Mouse (Mus musculus) retina, postnatal 7 days (tissue): Measurements from ENCODE around the gene Sf1.

Experiments
- DNase-seq: peaks from one replicate; pipeline ENCODE4 v3.0.0-alpha.2; 2012; ENCODE audit warnings: low read depth, low spot score

The Sf1 gene

GRCm38 (mm10) chr19:6398447-6399284 is 35.2 kb downstream of the Sf1 start:
- no peak for DNase-seq

GRCm38 (mm10) chr19:6399285-6400095 is 36.0 kb downstream of the Sf1 start, which contains the start of gene Rasgrp2:
Rasgrp2 (plus strand) TSS chr19:6399340.
- no peak for DNase-seq

GRCm38 (mm10) chr19:6400096-6401086 is 36.9 kb downstream of the Sf1 start:
- DNase-seq, result no peak

DNA sequence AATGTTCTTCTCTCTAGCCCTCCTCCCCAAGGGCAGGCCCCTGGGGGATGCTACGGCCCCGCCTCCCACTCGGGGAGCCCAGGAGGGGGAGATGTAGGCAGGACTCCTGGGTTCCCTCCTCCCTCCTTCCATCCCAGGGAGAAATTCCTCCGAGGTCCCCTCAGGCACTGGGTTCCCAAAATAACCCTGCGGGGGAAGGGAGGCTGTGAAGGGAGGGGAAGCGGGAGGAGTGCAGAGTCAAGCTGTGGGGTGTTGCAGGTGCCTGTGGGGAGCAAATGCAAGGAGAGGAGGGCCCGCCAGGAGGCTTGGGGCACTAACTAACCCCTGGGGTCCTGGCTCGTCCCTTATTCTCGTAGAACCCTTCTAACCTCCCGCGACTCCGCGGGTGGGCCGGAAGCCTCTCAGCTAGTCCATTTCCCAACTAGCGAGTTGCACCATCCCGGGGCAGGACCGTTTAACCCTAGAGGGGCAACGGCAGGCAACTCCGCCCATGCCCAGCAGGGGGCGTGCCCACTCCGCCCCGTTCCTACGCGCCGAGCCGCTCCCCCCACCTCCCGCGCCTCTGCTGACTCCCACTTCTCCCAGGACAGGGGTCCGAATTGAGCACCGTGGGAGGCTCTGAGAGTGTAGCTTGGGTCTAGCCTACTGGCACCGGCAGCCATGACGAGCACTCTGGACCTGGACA is 37.8 kb downstream of the Sf1 start:
- DNase-seq, result no peak

DNA sequence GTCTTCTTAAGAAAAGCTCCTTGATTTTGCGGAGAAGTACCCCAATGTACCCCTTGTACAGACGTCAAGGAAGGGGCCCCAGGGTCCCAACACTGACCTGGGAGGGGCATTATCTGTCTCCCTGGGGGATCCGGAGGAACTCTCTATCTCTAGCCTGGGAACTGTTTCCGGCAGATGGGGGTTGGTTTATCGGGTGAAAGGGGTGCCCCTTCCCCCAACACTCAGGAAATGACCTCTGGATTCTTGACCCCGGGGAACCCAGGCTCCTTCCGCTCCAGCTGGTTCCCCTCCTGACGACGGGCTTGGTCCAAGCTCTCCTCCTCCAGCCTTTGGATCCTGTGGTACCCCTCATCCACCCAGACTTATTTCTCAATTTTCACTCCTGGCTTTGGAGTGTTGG is 38.5 kb downstream of the Sf1 start:
- DNase-seq, result no peak

DNA sequence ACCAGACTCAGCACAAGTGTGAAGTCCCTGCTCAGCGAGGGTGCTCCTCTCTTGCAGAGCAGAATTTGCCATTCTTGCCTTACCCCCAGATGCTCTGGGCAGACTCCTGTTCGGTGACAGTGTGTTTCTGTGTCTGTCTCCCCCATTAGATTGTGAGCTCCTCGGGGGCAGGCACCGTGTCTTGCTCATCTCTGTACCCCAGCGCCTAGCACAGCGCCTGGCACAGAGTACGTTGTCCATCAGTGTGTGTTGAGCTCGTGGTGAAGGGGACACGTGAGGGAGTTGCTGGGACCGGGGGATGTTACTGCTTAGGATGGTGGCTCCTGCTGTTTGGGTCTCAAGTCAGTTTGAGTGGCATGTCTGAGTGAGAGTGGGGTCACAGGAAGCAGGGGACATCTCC is 40.4 kb downstream of the Sf1 start:
- no peak for DNase-seq

DNA sequence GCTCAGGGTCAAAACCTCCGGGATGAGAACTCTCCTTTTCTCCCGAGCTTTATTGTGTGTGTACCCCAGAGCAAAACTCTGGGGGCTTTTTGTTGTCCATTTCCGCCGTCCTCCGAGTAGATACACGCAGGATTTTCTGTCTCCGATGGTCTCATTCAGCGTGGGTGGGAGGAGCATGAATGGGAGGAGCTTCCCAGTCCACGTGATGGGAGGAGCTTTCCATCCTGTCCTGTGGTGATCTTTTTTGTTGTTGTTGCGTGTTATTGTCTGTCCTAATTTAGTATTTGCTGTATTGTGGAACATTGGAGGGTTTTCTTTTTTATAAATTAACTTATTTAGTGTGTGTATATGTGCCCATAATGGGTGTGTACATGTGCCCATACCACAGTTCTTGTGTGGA is 41.9 kb downstream of the Sf1 start:
- no peak for DNase-seq

DNA sequence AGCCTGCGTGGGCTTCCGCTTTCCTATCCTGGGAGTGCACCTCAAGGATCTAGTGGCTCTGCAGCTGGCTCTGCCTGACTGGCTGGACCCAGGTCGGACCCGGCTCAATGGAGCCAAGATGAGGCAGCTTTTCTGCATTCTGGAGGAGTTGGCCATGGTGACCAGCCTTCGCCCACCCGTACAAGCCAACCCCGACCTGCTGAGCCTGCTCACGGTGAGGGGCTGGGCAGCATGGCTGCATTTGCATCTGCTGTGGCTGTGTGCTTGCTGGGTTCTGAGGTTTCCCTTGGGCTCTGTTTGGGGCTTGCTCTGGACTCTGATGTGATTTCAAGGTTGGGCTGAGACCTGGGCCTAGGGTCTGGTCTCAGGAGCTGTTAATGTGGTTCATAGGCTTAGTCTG is 43.6 kb downstream of the Sf1 start:
- no peak for DNase-seq

GRCm38 (mm10) chr19:6407816-6408510 is 44.5 kb downstream of the Sf1 start:
- no peak for DNase-seq

GRCm38 (mm10) chr19:6408749-6409148 is 45.3 kb downstream of the Sf1 start:
- DNase-seq, result no peak

DNA sequence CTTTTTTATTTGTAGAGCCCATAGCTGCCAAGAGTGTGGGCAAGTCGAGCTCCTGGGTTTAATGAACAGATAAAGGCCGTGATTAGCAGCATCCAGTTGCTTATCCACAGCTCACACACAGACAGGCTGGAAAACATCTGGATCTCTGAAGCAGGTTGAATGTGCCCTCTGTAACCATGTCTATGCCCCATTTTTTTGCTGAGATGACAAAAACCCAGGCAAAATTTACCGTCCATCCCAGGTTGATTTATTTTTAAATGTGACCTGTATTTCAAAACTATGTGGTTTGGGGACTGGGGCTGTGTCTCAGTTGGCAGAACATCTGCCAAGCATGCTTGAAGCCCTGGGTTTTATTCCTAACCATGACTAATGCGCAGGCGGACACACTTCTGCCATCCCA is 45.7 kb downstream of the Sf1 start:
- DNase-seq, result no peak

DNA sequence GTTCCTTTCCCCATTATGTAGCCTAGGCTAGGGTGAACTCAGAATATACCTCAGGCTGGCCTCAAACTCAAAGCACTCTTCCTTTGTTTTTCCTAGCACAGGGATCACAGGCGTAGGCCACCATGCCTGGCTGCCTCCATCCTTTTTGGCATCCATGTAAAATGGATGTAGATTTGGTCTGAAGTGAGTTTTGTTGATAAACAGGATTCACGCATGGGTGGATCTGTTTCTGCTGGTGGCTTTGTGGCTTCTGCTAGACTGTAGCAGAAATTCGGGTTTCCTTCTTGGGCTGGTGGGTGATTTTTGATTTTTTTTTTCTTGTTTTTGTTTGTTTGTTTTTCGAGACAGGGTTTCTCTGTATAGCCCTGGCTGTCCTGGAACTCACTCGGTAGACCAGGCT is 46.4 kb downstream of the Sf1 start:
- DNase-seq, result no peak

GRCm38 (mm10) chr19:6412798-6413197 is 49.3 kb downstream of the Sf1 start:
- DNase-seq, result no peak

- DNase-seq, result no peak
Measured at GRCm38 (mm10) chr19:6415454-6415853, 52.0 kb downstream of the Sf1 start.

DNA sequence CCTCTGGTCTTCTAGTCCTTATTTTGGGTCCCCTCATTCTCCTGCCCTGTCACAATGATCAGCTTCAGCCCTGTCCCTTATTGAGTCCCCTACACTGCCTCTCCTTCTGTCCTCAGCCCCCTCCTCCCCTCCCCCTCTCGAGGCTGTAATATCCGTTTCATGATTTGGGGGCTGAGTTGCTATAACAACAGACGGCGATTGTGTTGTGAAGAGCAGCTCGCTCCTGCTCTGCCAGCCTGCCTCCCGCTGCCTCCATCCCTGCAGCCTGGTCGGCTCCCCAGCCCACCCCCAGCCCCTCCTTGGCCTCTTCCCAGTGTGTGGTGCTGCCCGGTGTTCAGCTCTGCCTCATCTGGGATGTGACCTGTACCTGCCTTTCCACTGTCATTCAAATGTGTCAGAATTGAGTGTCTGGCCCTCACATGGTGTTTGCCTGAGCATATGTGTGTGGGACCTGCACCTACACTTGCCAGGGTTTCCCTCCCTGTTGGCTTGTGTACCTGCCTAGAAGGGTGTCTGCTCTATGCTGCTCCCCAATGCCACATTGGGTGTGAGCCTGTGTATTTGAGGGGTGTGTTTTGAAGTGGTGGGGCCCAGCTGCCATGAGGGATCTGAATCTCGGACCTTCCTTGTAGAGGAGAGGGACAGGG is 52.8 kb downstream of the Sf1 start:
- DNase-seq, result no peak

- DNase-seq, result no peak
Measured at GRCm38 (mm10) chr19:6416894-6417761, 53.6 kb downstream of the Sf1 start.

GRCm38 (mm10) chr19:6418233-6418879 is 54.9 kb downstream of the Sf1 start, which contains the start of gene Nrxn2:
Nrxn2 (plus strand) TSS chr19:6418731.
- DNase-seq, result peak; percentile 79

DNA sequence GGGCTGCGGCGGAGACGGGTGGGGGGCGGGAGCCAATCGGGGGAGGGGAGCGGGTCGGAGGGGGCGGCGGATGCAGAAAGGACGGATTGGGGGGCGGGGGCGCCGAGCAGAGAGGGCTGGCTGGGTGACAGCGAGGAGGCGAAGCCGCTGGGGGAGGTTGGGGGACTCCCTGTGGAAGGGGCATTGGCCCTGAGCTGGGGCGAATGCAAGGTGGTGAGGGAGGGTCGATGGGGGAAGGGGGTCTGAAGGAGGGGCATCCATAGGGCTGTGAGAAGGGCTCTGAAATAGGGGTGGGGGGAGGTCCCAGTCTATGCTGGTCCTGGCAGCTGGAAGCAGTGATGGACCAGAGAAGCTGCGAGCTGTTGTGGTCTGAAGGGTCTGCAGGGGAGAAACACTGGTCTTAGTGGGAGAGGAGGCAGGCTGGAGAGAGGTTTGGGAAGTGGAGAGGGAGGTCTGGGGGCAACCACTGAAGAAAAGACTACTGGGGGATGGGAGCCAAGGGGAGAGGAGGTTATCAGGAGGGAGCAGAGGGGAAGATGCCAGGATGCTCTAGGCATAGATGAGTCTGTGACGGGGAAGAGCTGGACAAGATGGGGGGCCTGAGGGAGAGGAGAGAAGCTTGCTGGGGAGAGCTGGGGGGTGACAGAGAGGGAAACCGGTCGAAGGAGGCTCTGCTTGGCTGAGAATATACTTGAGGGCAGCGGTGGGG is 55.6 kb downstream of the Sf1 start:
- no peak for DNase-seq
